Mouse (Mus musculus): ENCODE data around the gene Gm20683. TPM values are rescaled to one million over a fixed set of nuclear protein-coding genes. Genes with fewer than 3 reads are reported as not detected.

Gm20683 gene
- total and polyA plus RNA-seq, 3 experiments, result 4.9 to 6.8 TPM; not detected in 1

DNA sequence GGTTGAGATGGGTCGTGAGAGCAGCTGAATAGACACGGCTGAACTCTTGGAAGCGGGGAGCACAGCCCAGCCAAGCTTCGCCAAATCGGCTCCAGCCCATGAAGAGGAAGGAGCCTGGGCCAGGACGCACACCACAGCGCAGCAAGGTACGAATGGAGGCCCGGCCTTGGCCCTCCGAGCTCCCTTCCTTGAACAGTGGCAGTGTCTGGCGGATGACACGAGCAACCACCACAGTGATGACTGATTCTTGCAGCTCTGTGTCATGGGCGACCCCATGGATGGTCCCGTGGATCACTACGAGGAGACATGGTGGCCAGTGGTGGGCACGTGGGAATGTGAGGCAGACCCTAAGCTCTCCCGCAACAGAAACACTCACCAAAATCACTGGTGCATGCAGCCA, 46.6 kb downstream of the Gm20683 start:
- H3K36me3 ChIP-seq (ENCODE audit: control insufficient read depth in 1 of 2, insufficient read depth in 2 of 2, low read length in 2 of 2), result peaks cover 0 to 9% of the 10 kb centered on the region in 2 experiments; a peak in 1 of 4 replicates
- H3K79me2 ChIP-seq (ENCODE audit: control insufficient read depth, insufficient read depth, low read length, poor library complexity), result peaks cover 20% of the 10 kb centered on the region
- H3K9ac ChIP-seq (ENCODE audit: control insufficient read depth, low read depth, low read length, poor library complexity, severe bottlenecking), result no peak overlapping the region
- H3K4me3 ChIP-seq (ENCODE audit: control insufficient read depth in 1 of 2, insufficient read depth in 1 of 2, low read depth in 2 of 2, low read length in 2 of 2), result no peak overlapping the region
- no peak for DNase-seq (ENCODE audit: low read depth, low spot score)
- no peaks in the 10 kb centered on the region for H3K9me3 ChIP-seq (replicated peaks; ENCODE audit: insufficient read depth, low read length)
- H3K4me1 ChIP-seq (ENCODE audit: control insufficient read depth in 1 of 2, insufficient read depth in 2 of 2, low read length in 2 of 2), result peaks cover 0 to 30% of the 10 kb centered on the region in 2 experiments; a peak in 2 of 4 replicates
- H3K27ac ChIP-seq (ENCODE audit: control insufficient read depth, low read depth, low read length), result no peak overlapping the region
- H3K27me3 ChIP-seq (ENCODE audit: control insufficient read depth in 1 of 2, insufficient read depth in 2 of 2, low read length in 2 of 2), result no peaks in the 10 kb centered on the region
- TF ChIP-seq CTCF (IDR thresholded peaks at IDR 0.05 in 2 of 3, conservative IDR thresholded peaks at IDR 0.05 in 1 of 3; ENCODE audit: control insufficient read depth in 1 of 3, insufficient read depth in 1 of 3, low read depth in 2 of 3, low read length in 3 of 3, poor library complexity in 1 of 3, severe bottlenecking in 1 of 3) (no peak), ETS1 (IDR thresholded peaks at IDR 0.05; ENCODE audit: low read depth, low read length) (no peak), POLR2A (IDR thresholded peaks at IDR 0.05; ENCODE audit: control insufficient read depth in 1 of 2, insufficient read depth in 1 of 2, low read depth in 1 of 2, low read length in 2 of 2, poor library complexity in 1 of 2) (no peak), TAL1 (IDR thresholded peaks at IDR 0.05; ENCODE audit: low read length) (no peak), CHD2 (IDR thresholded peaks at IDR 0.05; ENCODE audit: low read length) (no peak), BHLHE40 (IDR thresholded peaks at IDR 0.05; ENCODE audit: borderline replicate concordance, low read depth, low read length) (no peak), RAD21 (IDR thresholded peaks at IDR 0.05; ENCODE audit: low read depth, low read length) (no peak), SIN3A (IDR thresholded peaks at IDR 0.05; ENCODE audit: low read length) (no peak), ELF1 (IDR thresholded peaks at IDR 0.05; ENCODE audit: low read depth, low read length) (no peak)

DNA sequence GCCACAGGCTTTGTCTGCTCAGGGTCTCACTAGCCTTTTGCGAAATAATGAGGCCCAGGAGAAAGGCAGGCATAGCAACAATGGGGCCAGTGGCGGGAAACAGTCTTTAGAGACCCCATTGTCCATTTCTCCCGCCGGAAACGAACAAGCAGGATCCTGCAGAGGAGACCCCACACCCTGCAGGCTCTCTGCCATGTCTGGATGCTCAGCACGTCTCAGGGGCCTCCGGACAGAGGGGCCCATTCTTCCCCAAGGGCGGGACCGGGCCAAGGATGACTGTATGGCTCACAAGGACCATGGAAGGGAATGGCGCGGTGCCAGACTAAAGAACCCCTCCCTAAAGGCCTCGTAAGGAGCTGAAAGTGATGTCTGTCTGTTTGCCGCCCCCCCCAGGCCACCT, 47.4 kb downstream of the Gm20683 start:
- Histone ChIP-seq H3K36me3 (ENCODE audit: control insufficient read depth in 1 of 2, insufficient read depth in 2 of 2, low read length in 2 of 2) (peaks cover 0 to 9% of the 10 kb centered on the region in 2 experiments; a peak in 1 of 4 replicates), H3K4me3 (ENCODE audit: control insufficient read depth in 1 of 2, insufficient read depth in 1 of 2, low read depth in 2 of 2, low read length in 2 of 2) (no peak overlapping the region), H3K4me1 (ENCODE audit: control insufficient read depth in 1 of 2, insufficient read depth in 2 of 2, low read length in 2 of 2) (peaks cover 0 to 30% of the 10 kb centered on the region in 2 experiments; a peak in 2 of 4 replicates), H3K9me3 (replicated peaks; ENCODE audit: insufficient read depth, low read length) (no peaks in the 10 kb centered on the region), H3K9ac (ENCODE audit: control insufficient read depth, low read depth, low read length, poor library complexity, severe bottlenecking) (no peak overlapping the region), H3K79me2 (ENCODE audit: control insufficient read depth, insufficient read depth, low read length, poor library complexity) (peaks cover 20% of the 10 kb centered on the region), H3K27ac (ENCODE audit: control insufficient read depth, low read depth, low read length) (no peak overlapping the region), H3K27me3 (ENCODE audit: control insufficient read depth in 1 of 2, insufficient read depth in 2 of 2, low read length in 2 of 2) (no peaks in the 10 kb centered on the region)
- no peak for DNase-seq (ENCODE audit: low read depth, low spot score)
- TF ChIP-seq RCOR1 (IDR thresholded peaks at IDR 0.05; ENCODE audit: low read depth, low read length) (no peak), MAFK (IDR thresholded peaks at IDR 0.05; ENCODE audit: borderline replicate concordance, low read depth, low read length) (no peak), EP300 (IDR thresholded peaks at IDR 0.05; ENCODE audit: low read depth in 1 of 2, low read length in 2 of 2) (no peak), MAX (IDR thresholded peaks at IDR 0.05; ENCODE audit: low read length) (no peak), TBP (IDR thresholded peaks at IDR 0.05; ENCODE audit: low read depth, low read length) (no peak), POLR2AphosphoS5 (IDR thresholded peaks at IDR 0.05; ENCODE audit: borderline replicate concordance, low read depth, low read length) (no peak)

DNA sequence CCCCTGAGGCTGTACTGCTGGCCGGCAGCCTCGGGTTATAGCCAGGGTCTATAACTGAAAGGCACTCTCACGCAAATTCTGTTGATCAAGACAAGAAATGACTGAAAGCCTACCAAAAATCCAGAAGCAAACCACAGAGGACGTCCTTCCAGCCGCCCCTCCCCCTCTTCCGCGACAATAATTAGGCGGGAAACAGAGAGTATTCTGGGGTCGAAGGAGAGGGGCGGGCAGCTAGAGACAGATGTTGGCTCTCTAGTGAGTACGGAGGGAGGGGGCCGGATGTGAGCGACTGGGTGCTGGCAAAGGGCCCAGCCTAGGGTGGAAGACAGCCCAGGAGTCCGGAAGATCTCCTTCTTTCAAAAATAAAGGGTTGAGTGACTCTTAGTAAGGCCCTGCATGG, 48.9 kb downstream of the Gm20683 start, which contains the start of gene Fam173a:
Gene Fam173a (minus strand): TSS at position 287 of the 400 bp plus-strand sequence.
- peak within 1 kb of the TSS; percentile 97 for H3K27ac ChIP-seq (ENCODE audit: control insufficient read depth, low read depth, low read length)
- DNase-seq (ENCODE audit: low read depth, low spot score), result peak; percentile 96
- peaks cover 0 to 29% of the 10 kb centered on the region in 2 experiments; a peak in 2 of 4 replicates for H3K4me1 ChIP-seq (ENCODE audit: control insufficient read depth in 1 of 2, insufficient read depth in 2 of 2, low read length in 2 of 2)
- peak within 1 kb of the TSS; percentile 67 to 84 for H3K4me3 ChIP-seq (ENCODE audit: control insufficient read depth in 1 of 2, insufficient read depth in 1 of 2, low read depth in 2 of 2, low read length in 2 of 2)
- no peaks in the 10 kb centered on the region for H3K9me3 ChIP-seq (replicated peaks; ENCODE audit: insufficient read depth, low read length)
- H3K9ac ChIP-seq (ENCODE audit: control insufficient read depth, low read depth, low read length, poor library complexity, severe bottlenecking), result peak within 1 kb of the TSS; percentile 87
- H3K79me2 ChIP-seq (ENCODE audit: control insufficient read depth, insufficient read depth, low read length, poor library complexity), result peaks cover 20% of the 10 kb centered on the region
- no peaks in the 10 kb centered on the region for H3K27me3 ChIP-seq (ENCODE audit: control insufficient read depth in 1 of 2, insufficient read depth in 2 of 2, low read length in 2 of 2)
- peaks cover 0 to 7% of the 10 kb centered on the region in 2 experiments; a peak in 1 of 4 replicates for H3K36me3 ChIP-seq (ENCODE audit: control insufficient read depth in 1 of 2, insufficient read depth in 2 of 2, low read length in 2 of 2)
- TF ChIP-seq CTCF (IDR thresholded peaks at IDR 0.05 in 2 of 3, conservative IDR thresholded peaks at IDR 0.05 in 1 of 3; ENCODE audit: control insufficient read depth in 1 of 3, insufficient read depth in 1 of 3, low read depth in 2 of 3, low read length in 3 of 3, poor library complexity in 1 of 3, severe bottlenecking in 1 of 3) (no peak), USF1 (IDR thresholded peaks at IDR 0.05; ENCODE audit: low read depth, low read length) (no peak), RCOR1 (IDR thresholded peaks at IDR 0.05; ENCODE audit: low read depth, low read length) (no peak), MAFK (IDR thresholded peaks at IDR 0.05; ENCODE audit: borderline replicate concordance, low read depth, low read length) (no peak), NRF1 (IDR thresholded peaks at IDR 0.05; ENCODE audit: insufficient read depth, low read depth, low read length, poor library complexity, severe bottlenecking) (no peak), ZNF384 (IDR thresholded peaks at IDR 0.05; ENCODE audit: low read depth, low read length) (no peak), SMC3 (IDR thresholded peaks at IDR 0.05; ENCODE audit: low read depth, low read length) (no peak), POLR2A (IDR thresholded peaks at IDR 0.05; ENCODE audit: control insufficient read depth in 1 of 2, insufficient read depth in 1 of 2, low read depth in 1 of 2, low read length in 2 of 2, poor library complexity in 1 of 2) (peak; percentile 12 to 17; a peak in 1 of 4 replicates), ETS1 (IDR thresholded peaks at IDR 0.05; ENCODE audit: low read depth, low read length) (peak; percentile 72; the same call in 1 of the 2 replicates), GABPA (IDR thresholded peaks at IDR 0.05; ENCODE audit: low read depth, low read length) (no peak), ZMIZ1 (IDR thresholded peaks at IDR 0.05; ENCODE audit: low read depth, low read length) (peak; percentile 61; the same call in 1 of the 2 replicates), CHD2 (IDR thresholded peaks at IDR 0.05; ENCODE audit: low read length) (no peak; the same call in 1 of the 2 replicates), USF2 (IDR thresholded peaks at IDR 0.05; ENCODE audit: borderline replicate concordance in 1 of 2, insufficient read depth in 1 of 2, low read depth in 1 of 2, low read length in 2 of 2) (no peak), MYC (IDR thresholded peaks at IDR 0.05; ENCODE audit: low read depth, low read length) (peak; percentile 25; the same call in 1 of the 2 replicates), RAD21 (IDR thresholded peaks at IDR 0.05; ENCODE audit: low read depth, low read length) (no peak), POLR2AphosphoS2 (IDR thresholded peaks at IDR 0.05; ENCODE audit: low read length) (peak; percentile 90)
